Mouse (Mus musculus): ENCODE data around the gene Nxpe2.
"Not testable (repeated sequence)": the region's sequence is repeated elsewhere in the genome, so short reads cannot be mapped to it uniquely, and the experiment has no call there.

Nxpe2 gene

DNA sequence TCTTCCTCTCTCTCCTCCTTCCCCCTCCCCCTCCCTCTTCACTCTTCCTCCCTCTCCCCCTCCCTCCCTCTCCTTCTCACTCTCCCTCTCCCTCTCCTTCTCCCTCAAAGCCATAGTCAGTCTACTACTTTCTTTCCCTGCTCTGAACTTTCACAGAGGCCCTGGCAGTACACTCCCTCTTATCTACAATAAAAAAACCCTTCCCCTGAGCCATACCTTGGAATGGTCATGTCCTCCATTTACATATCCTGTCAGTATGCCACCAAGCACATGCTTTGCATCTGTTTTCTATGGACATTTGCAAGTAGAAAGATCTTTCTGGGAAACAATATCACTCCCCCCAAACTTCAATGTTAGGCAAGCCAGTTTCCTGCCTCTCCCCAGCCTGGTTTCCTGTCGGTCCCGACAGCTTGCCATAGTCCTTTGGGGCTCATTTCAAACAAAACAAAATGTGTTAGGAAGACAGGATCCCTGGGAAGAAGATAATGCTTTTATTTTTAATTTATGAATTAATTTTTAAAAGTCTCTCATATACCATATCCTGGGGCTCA lies at the start of gene Nxpe2:
Nxpe2 (minus strand) TSS at position 307 of the 551 bp plus-strand sequence.
- no peak for DNase-seq

GRCm38 (mm10) chr9:48389983-48390382 lies 36.7 kb upstream of the Nxpe2 start:
- DNase-seq: no peak

GRCm38 (mm10) chr9:48388451-48388850 lies 35.2 kb upstream of the Nxpe2 start:
- no peak for DNase-seq

GRCm38 (mm10) chr9:48374357-48374756 lies 21.1 kb upstream of the Nxpe2 start:
- no peak for DNase-seq

DNA sequence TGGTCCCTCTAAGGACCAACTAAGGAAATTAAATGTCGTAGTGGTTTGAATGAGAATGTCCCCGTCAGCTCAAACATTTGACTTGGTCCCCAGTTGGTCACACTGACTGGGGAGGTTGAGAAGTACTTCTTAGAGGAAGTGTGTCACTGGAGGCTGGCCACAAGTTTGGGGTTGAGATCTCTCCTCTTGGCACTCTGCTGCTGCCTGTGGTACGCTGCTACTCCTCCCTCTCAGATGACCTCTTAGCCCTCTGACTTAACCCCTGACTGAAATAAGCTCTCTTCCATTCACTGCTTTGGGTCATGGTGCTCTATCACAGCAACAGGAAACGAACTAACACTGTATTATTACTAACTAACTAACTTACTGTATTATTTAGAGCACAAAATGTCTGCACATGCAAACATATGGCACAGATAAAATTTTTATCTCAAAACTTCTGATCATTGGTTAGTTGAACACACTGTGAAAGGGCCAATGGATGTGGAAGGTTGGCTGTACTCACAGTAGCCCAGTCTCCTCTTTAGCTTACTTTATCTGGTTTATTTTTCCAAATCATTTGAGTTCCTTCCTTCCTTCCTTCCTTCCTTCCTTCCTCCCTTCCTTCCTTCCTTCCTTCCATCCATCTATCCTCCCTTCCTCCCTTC lies 20.1 kb upstream of the Nxpe2 start:
- DNase-seq: no peak

GRCm38 (mm10) chr9:48362743-48363142 lies 9.5 kb upstream of the Nxpe2 start:
- DNase-seq: no peak

- no peak for DNase-seq
These were observed 8.8 kb upstream of the Nxpe2 start for GRCm38 (mm10) chr9:48361815-48362631.

- DNase-seq: no peak
These were observed 7.6 kb upstream of the Nxpe2 start for GRCm38 (mm10) chr9:48360826-48361225.

DNA sequence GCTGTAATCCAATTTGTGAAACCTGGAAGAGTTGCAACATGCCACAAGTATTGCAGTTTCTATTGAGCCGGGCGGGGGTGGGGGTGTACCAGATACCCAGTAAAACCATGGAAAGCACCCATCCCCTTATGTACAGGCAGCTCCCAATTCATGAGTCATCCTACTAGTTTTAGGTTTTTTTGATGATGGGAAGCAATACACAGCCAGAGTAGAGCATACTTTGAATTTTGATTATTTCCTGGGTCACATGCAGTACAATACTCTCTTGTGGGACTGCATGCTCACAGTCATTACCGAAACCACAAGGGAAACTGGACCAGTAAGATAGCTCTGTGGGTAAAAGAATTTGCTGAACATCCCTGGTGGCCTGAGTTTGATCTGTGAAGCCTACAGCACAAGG lies 3.8 kb upstream of the Nxpe2 start:
- no peak for DNase-seq

GRCm38 (mm10) chr9:48354793-48355192 lies 1.5 kb upstream of the Nxpe2 start:
- peak; percentile 73 to 81 for DNase-seq

DNA sequence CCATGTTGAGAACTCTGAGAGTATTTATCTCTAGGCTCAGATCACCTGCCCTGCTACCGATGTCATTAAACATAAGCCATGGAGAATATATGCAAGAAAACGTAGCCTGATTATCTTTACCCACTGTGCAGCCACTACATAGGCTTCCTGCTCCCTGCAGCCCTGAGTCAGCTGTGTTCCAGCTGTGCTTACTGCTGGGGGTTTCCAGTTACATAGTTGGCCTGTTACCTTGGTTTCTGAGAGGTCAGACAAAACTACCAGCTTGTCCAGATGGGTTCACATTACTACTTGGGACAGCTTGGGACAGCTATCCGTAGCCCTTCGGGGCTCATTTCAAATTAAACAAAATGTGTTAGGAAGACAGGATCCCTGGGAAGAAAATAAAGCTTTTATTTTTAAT lies 868 bp upstream of the Nxpe2 start:
- no peak for DNase-seq

DNA sequence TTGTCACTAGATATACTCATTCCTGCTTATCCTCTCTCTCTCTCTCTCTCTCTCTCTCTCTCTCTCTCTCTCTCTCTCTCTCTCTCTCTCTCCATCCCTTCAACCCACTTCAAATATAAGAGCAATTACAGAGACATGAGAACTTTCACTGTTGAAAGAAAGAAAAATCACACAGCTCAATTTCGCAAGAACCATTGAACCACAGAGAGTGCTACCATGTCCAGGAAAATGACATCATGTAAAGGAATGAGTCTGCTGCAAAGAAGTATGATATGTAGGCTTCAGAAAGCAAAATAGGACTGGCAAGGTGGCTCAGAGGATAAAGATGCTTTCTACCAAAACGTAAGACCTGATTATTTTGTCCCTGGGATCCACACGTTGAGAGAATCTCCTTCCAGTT lies 7.4 kb downstream of the Nxpe2 start:
- no peak for DNase-seq

- DNase-seq: no peak
These were observed 7.8 kb downstream of the Nxpe2 start for GRCm38 (mm10) chr9:48345456-48345855.

DNA sequence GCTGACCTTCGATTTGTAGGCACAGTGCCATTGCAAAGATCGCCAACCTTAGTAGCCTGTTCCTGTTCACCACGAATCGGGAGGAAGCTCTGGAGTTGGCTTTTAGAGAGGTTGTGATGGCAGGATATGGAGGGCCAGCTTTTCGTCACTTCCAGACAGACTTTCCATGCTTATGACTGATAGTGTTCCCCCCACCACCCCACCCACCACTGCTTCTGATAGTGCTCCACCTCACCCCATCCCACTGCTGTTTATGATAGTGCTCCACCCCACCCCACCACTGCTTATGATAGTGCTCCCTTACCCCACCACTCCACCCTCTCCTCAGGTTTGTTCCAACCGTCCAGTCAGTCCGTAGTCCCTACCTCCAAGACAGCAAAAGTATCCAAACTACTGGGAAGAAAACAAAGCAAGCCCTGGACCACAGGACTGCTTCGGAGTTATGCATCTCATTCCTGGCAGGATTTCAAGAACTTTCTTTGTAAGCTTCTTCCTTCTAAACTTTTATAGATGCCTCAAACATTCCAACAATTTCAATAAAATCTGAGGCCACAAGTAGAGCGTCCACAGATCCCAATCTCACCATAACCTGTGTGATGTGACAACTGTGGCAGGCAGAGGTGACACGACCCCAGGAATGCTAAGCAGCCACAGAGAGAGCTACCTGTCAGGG lies 12.4 kb downstream of the Nxpe2 start:
- DNase-seq: no peak

- no peak for DNase-seq
These were observed 13.7 kb downstream of the Nxpe2 start for GRCm38 (mm10) chr9:48339563-48339962.

- DNase-seq: no peak
These were observed 14.3 kb downstream of the Nxpe2 start for GRCm38 (mm10) chr9:48338783-48339455.

- no peak for DNase-seq
These were observed 23.7 kb downstream of the Nxpe2 start for GRCm38 (mm10) chr9:48329597-48329996.

DNA sequence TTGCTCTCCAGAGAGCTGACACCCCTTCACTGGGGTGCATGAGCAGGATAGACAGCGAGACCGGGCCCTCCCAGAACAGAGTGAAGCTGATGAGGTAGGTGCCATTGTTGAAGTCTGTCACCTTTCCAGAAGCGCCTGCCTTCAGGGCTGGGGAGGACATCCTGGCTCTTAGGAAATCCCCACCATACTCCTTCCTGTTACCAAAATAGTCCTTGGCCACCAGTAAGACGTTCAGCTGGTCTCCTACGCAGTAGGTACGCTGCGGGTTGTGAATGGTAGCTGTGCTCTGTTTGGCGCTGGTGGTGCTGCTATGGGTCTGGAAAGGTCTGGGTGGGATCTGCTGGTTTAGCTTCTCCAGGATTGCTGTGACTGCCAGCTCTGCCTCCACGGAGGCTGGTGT lies 26.9 kb downstream of the Nxpe2 start:
- DNase-seq: no peak

GRCm38 (mm10) chr9:48315825-48316224 lies 37.4 kb downstream of the Nxpe2 start:
- DNase-seq: no peak

DNA sequence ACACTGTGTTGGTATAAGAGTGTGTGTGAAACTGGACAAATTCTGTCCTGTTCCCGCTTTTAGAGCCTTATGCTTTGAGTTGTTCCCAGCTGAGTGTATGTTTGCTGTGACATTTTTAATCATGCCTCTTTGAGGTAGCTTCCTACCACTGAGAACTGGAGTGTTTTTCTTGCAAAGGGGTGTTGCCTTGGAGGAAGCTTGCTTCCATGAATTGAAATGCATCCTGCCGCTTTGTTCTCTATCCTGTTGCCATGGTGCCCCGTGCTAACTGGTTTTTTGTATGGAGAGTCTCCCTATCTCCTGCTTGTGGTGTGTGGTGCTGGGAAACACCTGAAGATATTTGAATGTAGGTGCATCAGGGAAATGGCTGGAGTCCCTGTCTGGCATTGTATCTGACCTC lies 39.1 kb downstream of the Nxpe2 start:
- no peak for DNase-seq

GRCm38 (mm10) chr9:48311241-48311640 lies 42.0 kb downstream of the Nxpe2 start:
- DNase-seq: no peak

DNA sequence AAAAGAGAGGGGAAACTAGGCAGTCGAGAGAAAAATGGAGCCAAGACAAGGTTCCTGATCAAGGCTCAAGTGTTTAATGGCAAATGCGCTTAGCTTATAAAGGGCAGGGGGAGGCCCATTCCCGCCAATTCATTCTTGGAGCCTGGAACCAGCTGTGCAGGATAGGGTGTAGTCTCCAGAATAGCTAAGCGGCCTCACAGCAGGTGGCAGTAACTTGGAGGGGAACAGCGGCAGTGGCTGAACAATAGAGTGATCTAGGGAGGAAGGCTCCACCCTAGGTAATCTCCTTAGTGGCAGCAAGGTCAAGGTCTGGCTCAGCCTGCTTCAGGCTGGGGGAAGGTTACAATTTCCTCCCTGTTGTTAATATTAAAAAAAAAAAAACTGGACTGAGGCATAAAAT lies 49.7 kb downstream of the Nxpe2 start:
- DNase-seq: not testable (repeated sequence)

DNA sequence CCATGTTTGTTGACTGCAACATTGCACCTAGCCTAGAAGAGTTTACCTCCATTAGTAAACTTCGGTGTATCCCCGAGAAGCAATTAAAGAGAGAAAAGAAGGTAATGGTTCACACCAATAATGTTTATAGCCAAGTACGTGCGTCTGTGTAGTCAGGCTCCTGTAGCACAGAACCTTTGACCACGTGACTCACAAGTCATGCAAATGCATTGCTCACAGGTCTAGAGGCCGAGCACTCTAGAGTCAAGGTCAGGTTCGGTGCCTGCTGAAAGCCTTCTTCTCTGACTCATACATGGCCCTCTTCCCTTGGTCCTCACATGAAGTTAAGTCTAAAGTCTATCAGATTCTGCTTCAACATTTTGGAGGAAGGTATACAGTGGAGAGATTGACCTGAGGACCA lies 54.3 kb downstream of the Nxpe2 start:
- DNase-seq: no peak
